Mouse (Mus musculus) heart, postnatal 10 days (tissue): ENCODE measurements around the gene Thrb. TPM values are rescaled to one million over a fixed set of nuclear protein-coding genes. Genes with fewer than 3 reads are reported as not detected.
A peak's percentile ranks its signal among the peaks of the same experiment; 100 is the strongest.

ENCODE experiments used
- DNase-seq, 2 experiments: peaks; one replicate each; pipeline ENCODE4 v3.0.0; 2021
- intact Hi-C: fragments of 180-260 bp; cut with DNase I; formaldehyde crosslinking; loops from one replicate; pipeline ENCODE4 v1.15.1; 2025
- total RNA-seq, 2 experiments: library from RNA; stranded (reverse); gene quantifications; 2 replicates each; pipeline ENCODE4 v1.2.3; 2021

Thrb gene
- total RNA-seq, 2 experiments from 2014 or later, result 8.6 to 10.9 TPM

DNA sequence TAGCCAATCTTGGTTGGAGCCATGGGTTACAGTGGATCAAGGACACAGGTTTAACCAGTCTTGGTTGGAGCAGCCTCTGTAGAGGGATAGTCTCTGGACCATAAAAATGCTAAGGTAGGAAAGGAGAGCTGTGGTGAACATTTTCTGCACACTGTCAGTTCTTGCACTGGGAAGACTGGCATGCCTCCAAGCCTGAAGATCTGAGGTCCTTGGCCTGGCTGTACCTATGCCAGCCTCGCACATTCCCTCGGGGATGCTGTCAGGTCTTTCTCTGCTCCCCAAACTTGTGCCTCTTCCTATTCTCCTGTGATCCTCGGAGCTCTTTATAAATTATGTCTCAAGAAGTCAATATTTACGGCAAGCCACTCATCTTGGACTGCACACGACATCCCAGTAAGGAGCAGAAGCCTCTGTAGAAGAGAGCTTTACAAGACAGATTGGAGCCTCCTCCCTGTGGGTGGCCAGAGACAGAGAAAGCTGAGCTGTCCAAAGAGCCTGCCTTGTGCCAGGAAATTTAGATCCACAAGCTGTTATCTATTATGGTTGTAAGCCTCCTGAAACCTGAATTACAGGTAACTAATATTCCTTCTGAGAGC is 199.8 kb downstream of the Thrb start:
- intact Hi-C loops, result no loop called here
- peak; percentile 10 to 20 for DNase-seq

DNA sequence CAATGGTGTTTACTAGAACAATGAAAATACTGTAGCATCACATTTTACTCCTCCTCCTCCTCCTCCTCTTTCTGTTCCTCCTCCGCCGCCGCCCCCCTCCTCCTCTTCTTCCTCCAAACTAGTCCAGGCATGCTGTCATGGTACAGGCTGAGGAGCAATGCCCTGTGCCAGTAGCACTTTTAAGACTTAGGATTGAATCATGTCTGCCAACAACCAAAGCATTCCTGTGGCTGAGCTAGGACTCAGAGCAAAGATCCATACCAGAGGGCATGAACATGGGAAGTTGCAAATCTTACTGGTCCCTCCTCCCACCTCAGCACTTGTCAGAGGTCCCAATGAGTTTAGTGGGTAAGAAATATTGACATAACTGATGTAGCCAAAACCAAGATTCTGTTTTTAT is 202.6 kb downstream of the Thrb start:
- intact Hi-C loops, result no loop called here
- no peak for DNase-seq

DNA sequence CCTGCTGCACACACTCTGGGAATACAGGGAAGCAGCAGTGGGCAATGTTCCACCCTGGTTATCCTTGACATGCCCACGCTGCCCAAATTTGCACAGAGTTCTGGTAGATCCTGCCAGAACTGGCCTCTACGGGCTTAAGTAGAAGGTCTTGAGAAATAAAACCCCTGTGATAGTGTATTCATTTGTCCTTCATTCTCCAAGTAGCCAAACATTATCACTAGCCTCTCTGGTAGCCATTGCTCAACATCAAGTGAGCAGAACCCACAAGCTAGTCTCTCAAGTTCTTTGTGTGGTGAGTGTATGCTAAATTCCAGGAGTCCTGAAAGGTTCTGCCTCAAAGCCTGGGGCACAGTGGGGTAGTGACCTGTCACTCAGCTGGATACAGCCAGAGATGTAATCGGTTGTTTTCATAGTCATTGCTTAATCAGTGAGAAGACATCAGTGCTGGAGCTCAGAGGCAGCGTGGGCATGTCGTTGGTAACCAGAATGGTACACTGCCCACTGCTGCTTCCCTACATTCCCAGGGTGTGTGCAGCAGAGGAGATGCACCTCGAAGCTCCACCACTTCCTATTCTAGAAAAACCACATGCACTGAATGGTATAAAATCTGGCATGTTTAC is 203.8 kb downstream of the Thrb start:
- intact Hi-C loops, result no loop called here
- DNase-seq, result no peak

DNA sequence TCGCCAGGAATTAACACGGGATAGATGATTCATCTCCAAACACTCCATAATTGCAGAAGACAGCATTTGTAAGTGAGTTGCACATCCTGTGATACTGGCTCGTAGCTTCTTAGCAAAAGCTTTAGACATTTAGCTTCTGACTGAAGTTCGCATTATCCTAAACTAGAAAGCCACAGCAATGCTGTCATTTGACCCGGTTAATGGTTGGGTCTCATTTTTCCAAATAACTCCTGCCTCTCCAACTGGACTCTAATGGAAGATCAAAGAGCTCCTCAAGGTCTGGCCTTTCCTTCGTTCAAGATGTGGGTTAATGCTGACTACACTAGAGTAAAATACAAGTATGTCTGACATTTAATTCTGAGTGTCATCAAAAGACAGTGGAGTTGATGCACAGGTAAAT is 208.3 kb downstream of the Thrb start:
- intact Hi-C loops, result no loop called here
- no peak for DNase-seq

DNA sequence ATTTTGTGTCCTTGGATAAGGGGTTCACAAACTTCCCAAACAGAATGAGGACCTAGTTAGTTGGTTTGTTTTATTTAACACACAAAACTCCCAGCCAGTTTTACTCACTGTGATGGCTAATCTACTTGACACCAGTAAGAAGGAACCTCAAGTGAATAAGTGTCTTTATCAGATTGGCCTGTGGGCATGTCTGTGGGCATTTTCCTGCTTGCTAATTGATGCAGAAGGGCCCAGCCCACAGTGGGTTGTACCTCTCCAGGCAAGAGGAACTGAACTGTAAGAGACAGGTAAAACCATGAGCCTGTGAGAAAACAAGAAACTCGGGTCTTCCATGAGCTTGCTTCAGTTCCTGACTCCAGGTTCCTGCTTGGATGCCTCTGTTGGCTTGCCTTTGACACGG is 215.9 kb downstream of the Thrb start:
- intact Hi-C loops, result no loop called here
- DNase-seq, result no peak

DNA sequence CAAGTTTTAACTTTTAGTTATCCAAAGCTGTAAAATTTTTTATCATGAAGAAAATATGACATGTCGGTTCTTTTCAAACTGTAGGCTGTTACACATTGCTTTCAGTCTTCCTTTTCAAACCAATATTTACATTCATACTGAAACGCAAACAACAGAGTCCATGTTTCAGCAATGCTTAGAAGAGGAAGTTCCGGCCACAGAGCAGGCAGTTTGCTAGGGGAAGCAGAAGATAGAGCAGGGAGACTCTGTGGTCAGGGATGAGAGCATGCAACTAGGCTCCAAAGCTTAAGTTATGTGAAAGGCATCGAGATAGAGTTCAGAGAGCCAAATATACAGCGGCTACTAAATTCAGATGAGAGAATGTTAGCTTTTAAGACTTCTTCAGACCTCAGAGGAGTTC is 219.4 kb downstream of the Thrb start:
- DNase-seq, result no peak
- intact Hi-C loops, result no loop called here

DNA sequence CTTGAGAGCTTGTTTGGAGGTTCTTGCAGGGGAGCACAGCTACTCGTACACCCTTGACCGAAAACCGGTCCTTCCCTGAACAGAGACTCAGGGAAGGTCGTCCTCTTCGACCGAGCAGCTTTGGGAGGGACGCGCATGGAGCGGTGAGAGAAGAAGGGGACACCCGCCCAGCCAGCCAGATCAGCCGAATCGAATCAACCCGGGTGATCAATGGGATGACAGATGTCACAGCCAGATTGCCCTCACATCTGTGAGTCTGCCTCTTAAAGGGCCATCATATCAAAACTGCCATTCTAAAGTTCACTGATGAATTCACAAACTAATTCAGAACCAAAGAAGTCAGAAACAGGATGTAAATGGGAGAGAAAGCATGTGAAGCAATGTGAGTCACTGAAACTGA is 224.8 kb downstream of the Thrb start:
- intact Hi-C loops, result no loop called here
- no peak for DNase-seq

DNA sequence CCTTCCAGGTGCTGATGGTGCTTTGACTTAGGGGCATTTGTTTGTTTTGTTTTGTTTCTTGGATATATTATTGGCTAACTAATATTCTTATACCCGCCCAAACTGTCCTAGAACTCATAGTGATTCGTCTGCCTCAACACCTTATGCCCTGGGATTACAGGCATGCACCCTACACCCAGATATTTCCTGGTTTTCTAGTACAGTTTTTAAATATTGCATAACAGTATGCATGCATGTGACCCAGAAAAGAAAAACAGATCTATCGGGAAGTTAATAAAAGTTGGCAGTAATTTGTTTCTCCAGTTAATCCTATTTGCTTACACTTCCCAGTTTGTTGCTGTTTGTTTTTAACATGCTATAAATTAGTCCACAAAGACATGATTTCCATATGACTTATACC is 225.3 kb downstream of the Thrb start:
- no peak for DNase-seq
- intact Hi-C loops, result no loop called here

DNA sequence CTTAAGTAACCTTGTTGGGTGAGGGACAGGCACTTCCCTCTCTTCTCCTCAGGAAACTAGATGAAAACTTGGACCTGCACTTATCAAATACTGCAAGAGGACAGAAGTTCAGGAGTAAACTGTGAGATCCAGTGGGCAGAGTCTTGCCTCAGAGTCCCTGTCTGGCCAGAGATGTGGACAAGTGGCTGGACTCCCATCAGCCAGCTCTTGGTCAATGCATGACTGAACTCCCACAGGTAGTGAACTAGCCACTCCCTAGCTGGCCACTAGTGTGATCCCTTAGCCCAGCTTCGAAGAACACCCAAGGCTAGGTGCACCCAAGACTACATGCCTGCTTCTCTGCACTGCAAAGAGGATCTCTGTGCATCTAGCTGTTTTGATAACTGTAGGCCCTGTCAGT is 234.7 kb downstream of the Thrb start:
- no peak for DNase-seq
- intact Hi-C loops, result no loop called here

DNA sequence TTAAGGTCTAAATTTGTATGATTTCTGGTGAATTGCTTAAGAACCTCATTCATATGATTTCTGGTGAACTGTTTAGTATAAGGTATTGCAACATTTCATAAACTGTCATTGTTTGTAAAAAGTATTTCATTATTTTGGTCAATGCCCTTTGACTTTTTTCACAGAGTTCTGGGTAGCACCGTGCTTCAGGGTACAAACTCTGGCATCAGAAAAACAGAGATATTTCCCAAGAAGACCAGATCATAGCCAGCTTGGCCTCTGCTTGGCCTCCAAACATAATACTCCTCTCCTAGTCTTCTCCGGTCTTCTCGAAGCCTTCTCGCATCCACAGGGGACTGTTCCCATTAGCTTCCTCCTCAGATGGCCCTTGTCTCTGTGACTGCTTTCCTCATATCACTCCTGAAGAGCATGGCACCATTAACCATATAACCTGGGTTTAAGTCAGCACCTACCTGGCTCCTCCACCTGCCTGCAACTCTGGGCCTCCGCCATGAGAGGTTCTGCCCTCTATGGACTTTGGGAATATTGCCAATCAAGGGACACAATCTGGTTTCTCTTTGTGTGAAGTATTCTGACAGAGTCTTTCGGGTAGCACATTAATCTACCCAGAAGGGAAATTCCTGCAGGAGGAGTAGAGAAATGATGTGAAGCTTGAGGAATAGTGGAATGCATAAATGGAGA is 239.8 kb downstream of the Thrb start:
- DNase-seq, result no peak
- intact Hi-C loops, result loop anchor here (5.0 to 10.0 kb wide), 2 partner anchors 243 to 495 kb away; no protein-coding TSS in a partner anchor

DNA sequence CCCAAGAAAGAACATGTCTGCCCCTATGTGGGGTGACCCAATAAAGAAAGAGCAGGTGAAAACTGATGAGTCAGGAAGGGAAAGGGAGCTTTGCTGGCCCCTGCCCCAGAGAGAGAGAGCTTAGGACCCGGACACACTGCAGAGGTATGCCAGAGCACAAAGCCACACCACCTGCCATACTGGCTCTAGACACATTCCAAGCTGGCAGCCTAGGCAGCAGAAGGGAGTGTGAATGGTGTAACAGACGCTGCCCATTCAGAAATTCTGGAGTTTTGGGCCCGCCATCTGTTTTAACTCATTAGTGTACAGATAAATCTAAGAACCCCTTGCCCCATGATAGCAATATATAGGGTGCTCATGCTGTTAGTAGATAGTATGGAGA is 240.3 kb downstream of the Thrb start:
- intact Hi-C loops, result loop anchor here (5.0 to 10.0 kb wide), 2 partner anchors 243 to 496 kb away; no protein-coding TSS in a partner anchor
- DNase-seq, result no peak

DNA sequence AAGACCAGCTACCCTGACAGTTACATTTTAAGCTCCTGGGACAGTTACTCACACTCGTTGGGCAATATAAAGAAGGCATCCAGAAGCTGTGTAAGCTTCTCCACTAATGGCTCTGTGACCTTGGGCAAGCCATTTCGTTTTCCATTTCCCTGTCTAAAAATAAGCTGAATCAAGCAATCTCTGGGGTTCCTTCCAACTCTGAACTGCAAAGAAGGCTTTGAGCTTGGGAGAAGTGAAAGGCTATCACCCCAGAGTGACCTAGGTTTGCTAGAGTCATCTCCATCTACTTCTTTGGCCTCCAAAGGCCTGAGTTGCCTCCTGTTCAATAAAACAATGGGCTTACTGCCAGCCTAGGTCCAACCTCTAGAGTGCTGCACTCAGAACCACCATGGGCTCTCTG is 242.4 kb downstream of the Thrb start:
- no peak for DNase-seq
- intact Hi-C loops, result loop anchor here (5.0 to 10.0 kb wide), 2 partner anchors 245 to 498 kb away; no protein-coding TSS in a partner anchor

DNA sequence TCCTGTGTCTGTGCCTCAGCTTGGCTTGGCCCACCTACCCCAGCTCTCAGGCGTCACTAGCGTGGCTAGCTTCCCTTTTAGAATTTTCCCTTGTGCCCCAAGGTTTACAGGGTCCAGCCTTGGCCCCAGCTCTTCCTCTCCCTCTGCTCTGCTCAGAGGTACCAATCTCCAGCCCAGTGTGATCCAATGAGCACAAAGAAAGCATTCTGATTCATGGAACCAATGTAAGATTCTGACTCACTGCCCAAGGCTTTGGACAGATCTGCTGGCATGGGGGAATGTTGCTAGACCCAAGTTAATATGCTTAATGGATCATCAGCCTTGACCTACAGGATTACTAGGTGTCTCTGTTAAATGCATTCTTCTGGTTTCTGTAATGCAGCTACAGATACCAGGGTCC is 243.1 kb downstream of the Thrb start:
- intact Hi-C loops, result loop anchor here (5.0 to 10.0 kb wide), 2 partner anchors 246 to 498 kb away; no protein-coding TSS in a partner anchor
- no peak for DNase-seq

DNA sequence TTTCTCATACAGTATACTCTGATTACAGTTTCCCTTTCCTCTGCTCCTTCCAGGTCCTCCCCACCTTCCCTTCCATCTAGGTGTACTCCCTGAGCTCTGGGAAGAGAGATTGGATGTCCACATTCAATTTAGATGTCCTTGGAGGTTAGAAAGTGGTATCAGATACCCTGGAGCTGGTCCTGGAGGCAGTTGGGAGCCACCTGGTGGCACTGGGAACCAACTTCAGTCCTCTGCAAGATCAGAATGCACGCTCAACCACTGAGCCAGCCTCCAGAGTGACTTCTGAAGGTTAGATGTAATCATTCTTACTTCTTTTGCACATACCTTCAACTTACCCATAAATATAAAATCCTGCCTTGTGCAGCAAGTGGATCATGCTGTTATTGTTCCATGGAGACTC is 244.5 kb downstream of the Thrb start:
- DNase-seq, result peak in 1 of 2 experiments; percentile 11
- intact Hi-C loops, result loop anchor here (5.0 to 10.0 kb wide), 2 partner anchors 247 to 500 kb away; no protein-coding TSS in a partner anchor

DNA sequence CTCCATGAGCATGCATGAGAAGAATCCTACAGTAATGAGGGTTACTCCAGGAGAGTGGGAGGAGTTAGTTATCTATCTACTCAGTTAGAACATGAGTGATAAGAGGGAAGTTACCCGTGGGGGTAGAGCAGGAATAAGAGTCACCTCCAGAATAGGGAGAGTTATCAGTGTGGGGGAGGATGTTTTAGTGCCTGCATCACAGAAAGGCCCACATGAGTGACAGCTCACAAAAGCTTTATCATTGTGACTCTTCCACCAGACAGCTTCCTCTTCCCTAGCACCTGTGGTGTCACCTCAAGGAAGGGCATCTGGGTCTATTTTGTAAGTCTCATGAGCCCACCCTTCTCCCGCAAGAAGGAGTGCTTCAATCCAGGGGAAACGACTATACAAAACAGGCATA is 245.6 kb downstream of the Thrb start:
- intact Hi-C loops, result loop anchor here (10.0 kb wide), 1 partner anchor 501 kb away; no protein-coding TSS in a partner anchor
- no peak for DNase-seq

DNA sequence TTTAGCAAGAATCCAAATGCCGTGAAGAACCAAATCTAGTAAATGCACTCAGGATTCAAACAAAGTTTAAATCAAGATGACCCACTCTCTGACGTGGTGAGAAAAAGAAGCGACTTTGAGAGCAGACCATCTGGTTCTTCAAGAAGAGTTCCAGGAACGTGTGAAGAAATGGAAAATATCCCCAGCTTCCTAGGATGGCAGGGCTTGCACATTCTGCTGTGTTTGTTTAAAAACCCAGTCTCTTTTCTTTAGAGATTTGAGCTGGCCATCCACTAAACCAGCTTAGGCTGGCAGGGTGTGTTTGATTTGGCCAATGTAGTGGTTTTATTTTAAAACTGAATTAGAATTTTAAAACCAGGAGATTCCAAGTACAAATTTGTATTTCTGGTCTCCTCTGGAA is 246.9 kb downstream of the Thrb start:
- intact Hi-C loops, result loop anchor here (10.0 kb wide), 1 partner anchor 502 kb away; no protein-coding TSS in a partner anchor
- no peak for DNase-seq

DNA sequence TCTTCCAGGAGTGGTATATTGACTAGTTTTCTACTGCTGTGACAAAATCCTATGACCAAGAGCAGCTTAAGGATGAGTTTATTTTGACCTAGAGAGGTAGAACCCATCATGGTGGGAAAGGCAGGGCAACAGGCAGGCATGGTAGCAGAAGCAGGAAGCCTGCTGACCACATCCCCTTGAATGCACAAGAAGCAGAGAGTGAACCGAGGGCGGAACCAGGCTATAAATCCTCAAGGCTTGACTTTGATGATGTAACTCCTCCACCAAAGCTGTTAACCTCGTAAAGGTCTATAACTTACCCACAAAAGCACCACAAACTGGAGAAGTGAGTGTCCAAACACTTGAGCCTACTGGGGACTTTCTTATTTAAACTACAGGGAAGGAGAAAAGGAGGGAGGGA is 251.1 kb downstream of the Thrb start:
- DNase-seq, result no peak
- intact Hi-C loops, result no loop called here

DNA sequence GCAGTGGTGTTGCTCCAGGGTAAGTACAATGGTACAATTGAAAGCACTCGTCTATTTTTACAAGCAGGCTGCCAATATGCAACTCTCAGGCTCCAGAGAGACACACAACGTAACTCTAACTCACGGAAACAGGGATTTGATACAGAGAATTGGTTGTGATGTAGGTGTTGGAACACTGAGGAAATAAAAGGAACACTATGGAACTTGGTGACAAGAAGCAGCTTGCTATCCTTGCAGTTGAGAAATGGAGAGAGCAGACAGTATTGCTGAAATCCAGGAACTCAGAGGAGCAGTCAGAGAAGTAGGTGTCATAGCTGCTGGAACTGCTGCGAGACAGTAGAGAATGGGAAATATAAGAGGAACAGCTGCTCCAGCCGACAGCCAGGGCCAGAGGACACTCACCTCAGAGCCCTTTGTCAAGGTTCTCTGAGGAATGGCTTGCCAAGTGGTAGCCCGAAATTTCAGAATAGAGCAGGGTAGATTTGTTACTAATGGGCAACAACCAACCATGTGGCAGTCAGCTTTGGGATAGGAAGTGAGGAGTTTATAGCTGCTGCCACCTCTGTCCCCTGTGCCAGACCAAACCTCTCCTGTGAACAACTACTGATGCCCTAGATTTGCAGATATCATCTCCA is 252.6 kb downstream of the Thrb start:
- no peak for DNase-seq
- intact Hi-C loops, result no loop called here

DNA sequence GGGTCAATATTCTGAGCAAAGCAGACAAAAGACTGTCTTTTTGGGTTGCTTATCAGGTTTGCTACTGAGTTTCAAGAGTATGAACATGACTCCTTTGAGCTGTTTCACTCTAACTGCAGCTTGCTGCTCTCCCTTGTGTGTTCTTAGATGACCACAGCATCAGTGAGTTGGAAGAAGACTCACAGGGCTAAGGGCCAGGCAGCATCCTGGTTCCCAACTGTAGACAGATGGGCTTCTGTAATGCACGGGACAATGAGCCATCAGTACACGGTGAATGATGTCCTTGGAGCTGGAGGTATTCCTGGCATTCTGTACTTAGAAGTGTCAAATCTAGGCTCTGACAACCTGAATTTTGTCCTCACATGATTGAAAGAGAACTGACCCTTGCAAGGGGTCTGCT is 255.5 kb downstream of the Thrb start:
- DNase-seq, result no peak
- intact Hi-C loops, result no loop called here

DNA sequence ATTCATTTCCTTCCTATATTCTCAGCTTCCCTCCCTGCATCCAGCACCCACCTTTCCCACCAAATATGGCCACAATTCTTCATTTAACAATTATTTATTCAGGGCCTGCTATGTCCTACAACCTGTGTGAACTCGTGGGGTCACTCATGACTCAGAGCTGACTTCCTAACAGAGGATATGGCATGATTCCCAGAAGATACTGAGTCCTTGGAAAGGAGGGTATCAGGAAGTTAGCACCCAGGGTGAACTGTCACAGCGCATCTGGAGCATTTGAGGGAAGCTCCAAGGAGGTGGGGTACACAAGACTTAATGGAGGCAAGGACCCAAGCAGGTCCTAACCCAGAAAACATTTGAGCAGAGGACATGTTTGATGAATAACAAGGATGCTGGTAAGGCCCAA is 256.6 kb downstream of the Thrb start:
- DNase-seq, result no peak
- intact Hi-C loops, result no loop called here

DNA sequence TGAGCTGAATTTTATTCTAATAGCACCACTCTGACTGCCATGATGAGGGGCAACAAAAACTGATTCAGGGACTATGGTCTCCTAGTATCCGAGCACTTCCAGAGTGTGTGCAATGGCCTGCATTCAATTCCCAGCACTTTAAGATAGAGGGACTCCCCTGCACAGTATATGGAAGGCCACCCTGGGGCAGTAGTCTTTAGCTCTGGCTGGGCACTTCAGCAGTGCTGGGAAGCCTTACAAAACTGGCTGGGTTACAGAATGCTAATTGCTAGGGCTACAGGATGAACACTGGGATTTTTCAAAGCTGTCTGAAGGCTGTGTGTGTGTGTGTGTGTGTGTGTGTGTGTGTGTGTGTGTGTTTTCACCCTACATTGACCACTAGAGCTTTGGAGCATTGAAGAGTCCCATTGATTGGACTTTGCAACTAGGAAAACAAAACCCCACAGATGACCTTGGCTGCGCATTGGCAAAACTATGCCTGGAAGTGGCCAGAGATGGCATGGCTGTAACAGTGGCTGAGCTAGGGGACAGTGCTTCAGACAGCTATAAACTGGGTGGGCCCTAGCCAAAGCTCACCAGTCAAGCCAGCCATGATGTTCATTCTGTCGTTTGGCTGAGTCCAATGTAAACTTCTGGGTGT is 257.2 kb downstream of the Thrb start:
- intact Hi-C loops, result no loop called here
- no peak for DNase-seq
